Mouse (Mus musculus) monocyte, adult 2 months (primary cell): ENCODE data around the gene Il17d.

ENCODE experiments used
- DNase-seq, 2 experiments: peaks; one replicate each; pipeline ENCODE4 v3.0.0; 2022; ENCODE audit warnings: low spot score in 2 of 2, low read depth in 1 of 2

The Il17d gene

DNA sequence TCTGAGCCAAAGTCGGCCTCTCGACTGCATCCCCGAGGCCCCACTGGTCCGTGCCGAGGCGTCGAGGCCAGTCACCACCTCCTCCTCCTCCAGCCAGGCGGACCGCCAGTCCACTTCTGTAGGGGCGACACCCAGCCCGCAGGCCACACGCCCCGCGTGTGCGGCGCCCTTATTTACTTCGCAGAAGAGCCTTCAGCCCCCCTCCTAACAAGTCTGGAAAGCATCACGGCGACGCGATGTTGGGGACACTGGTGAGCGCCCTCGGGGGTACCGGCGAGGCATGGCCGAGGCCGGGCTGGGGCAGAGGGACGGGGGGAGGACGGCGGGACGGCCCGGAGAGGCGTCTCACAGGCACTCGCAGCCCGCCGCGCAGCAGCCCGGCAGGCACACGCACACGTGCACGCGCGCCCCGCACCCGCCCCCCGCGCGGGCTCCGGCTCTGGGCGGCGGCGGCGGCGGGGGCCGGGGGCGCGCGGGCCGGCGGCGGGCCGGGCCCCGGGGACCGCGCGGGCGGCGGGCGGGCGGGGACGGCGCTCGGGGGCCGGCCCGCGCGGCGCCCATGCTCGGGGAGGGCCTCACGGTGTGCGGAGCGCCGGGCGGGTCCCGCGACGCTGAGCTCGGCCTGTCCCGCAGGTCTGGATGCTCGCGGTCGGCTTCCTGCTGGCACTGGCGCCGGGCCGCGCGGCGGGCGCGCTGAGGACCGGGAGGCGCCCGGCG, at the start of gene Il17d:
TSS of gene Il17d (plus strand) at position 107 of the 717 bp plus-strand sequence.
- no peak for DNase-seq

DNA sequence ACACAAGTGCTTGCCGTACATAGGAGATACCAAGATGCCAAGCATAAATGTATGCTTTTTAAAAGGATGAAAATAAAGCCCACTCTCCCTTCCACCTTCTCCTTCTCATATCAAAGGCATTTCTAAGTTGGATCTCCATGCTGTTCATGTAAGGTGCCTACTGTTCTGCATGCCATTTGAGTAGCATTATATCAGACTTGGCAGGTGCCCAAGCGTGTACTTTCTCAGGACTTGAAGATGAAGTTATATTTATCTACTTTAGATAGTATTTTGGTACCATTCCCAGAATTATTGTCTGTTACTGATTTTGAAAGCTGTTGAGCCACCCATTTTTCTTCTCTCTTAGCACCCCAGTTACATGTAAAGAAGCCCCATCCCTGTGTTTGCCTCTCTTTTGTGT, 49.5 kb upstream of the Il17d start:
- DNase-seq = no peak

GRCm38 (mm10) chr14:57482262-57482661, 42.3 kb upstream of the Il17d start:
- DNase-seq = no peak

- no peak for DNase-seq
These were observed 40.4 kb upstream of the Il17d start for GRCm38 (mm10) chr14:57484183-57484582.

DNA sequence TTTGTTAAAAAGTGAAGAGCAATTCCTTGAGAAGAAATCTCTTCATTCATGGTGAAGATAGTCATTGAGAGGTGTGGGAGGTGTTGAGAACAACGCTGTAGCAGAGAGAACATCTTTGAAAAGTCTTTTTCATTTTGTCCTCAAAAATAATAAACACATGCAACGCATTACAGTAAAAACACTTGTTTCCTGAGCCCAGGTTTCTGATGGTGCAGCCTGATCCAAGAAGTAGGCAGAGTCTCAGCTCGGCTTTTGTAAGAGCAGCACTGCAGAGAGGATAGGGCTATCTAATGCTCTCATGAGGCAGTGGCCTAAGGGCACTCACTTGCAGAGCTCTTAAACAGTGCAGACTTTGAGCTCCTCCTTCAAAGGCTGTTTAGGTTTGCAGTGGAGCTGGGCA, 34.9 kb upstream of the Il17d start:
- no peak for DNase-seq

- DNase-seq = no peak
These were observed 30.7 kb upstream of the Il17d start for GRCm38 (mm10) chr14:57493840-57494239.

DNA sequence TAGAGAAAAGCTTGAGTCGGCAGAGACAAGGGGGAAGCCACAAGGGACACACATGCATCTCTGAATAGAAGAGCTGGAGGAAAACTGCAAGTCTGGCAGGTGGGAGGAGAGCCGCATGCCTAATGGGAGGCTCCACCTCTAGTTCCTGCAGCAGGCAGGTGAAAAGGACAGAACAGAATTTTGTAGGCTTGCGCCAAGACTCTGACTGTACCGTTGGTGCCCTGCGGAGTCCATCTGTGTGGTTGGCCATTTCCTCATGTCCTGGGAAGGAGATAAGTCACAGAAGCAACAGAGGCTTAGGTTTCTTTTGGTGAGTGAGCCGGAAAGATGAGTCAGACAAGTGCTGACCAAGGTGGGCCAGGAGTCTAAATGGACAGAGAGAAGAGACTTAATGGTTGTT, 20.8 kb upstream of the Il17d start:
- DNase-seq = no peak

DNA sequence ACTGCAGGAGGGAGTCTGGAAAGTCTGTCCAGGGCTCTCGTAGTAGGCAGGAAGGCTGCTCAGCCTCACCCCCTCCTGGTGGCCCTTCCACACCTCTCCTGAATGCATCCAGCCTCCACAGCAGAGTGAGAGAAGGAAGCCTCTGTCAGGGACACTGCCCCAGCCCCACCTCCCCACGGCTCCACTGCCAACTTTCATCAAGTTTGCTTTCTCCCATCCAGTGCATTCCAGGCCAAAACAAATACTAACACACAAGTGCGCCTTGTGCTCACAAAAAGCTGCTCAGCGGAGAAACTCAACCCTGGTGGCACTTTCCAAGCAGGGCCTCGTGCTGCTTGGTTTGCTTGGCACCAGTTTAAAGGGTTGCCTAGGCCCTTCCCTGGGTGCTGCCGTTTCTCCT, 15.0 kb upstream of the Il17d start:
- DNase-seq = no peak

DNA sequence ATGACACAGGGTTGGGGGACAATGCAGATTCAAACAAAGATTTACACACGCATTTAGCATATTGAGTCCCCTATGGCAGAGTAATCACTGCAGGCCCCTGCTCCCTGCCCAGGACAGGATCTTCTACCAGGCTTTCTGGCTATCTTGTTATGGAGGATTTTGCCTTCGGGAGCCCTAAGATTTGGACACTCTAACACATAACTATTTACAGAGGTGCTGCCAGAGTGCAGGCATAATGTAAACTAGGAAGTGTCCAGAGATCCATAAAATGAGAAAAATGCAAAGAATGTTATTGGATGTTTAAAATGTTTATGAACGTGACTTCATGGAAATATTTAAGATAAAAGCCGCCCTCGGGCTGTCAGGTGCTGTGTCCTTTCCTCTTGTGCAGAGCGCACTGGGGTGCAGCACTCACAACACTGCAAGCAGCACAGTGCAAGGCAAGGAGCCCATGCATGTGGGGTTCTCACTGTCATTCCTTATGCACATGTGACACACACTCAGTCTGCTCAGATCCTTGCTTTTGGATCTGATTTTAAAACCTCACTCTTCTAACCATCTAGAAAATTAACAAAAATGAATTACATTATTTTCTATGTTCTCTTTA, 9.3 kb upstream of the Il17d start:
- no peak for DNase-seq

GRCm38 (mm10) chr14:57517001-57517400, 7.6 kb upstream of the Il17d start:
- DNase-seq = no peak

- no peak for DNase-seq
These were observed 815 bp upstream of the Il17d start for GRCm38 (mm10) chr14:57523762-57524161.

DNA sequence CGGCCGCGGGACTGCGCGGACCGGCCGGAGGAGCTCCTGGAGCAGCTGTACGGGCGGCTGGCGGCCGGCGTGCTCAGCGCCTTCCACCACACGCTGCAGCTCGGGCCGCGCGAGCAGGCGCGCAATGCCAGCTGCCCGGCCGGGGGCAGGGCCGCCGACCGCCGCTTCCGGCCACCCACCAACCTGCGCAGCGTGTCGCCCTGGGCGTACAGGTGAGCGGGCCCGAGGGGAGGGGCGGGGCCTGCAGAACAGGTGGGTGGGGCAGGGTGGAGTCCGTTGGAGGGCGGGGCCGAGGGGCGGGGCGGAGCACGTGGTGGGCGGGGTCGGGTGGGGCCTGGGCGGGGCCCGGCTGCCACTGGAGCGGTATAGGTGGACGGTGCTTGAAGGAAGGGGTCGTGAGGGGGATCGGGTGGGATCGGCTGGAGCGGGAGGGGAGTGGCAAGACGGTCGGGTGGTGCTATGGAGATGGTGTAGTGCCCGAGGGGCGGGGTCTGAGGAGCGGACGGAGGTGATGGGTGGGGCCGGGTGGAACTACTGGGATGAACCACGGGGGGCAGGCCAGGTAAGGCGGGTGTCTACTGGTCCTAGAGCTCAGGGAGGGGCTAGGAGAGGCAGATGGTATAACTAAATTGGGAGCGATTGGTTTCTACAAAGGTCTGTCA, 942 bp downstream of the Il17d start:
- no peak for DNase-seq

DNA sequence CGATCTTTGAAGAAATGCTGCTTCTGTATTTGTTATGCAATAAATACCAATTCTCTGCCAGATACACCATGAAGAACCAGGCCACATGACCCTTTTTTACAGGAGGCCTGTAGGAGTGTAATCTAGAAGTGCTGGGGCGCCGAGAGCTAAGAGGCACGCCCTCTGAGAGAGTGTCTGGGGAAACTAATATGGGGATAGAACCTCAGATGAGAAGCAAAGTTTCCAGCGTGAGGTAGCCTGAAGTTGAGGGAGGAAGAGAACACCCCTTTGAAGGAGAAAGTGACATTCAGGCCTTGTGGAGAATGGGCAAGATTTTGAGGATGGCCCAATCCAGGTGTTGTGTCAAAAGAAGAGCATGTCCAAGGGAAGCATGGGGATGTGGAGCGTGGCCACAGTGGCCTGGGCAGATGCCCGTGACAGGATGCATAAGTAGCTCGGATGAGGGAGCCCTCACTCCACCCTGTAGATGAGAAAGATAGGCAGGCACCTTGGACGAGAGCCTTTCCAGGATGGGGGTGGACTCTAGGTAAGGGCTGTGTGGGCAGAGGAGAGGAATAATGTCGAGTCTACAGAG, 1.6 kb downstream of the Il17d start:
- DNase-seq = no peak

- DNase-seq = no peak
These were observed 2.5 kb downstream of the Il17d start for GRCm38 (mm10) chr14:57527122-57527521.

DNA sequence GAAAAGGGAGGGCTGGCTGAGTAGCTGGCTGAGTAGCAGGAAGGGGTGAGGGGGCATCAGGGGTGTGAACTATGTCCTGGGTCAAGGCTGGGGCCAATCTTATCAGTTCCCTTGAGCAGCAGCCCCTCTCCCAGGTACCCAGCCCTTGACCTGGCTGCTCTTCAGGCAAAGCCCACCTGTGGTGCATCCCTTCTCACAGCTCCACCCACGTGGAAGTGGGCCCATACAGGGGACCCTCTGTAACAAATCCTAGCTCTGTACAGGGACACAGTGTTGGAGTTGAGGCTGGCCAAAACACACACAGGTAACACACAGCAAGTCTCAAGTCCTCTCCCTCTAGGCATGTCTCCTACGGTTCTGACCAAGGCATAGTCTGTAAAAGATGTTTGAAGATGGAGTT, 3.0 kb downstream of the Il17d start:
- no peak for DNase-seq

DNA sequence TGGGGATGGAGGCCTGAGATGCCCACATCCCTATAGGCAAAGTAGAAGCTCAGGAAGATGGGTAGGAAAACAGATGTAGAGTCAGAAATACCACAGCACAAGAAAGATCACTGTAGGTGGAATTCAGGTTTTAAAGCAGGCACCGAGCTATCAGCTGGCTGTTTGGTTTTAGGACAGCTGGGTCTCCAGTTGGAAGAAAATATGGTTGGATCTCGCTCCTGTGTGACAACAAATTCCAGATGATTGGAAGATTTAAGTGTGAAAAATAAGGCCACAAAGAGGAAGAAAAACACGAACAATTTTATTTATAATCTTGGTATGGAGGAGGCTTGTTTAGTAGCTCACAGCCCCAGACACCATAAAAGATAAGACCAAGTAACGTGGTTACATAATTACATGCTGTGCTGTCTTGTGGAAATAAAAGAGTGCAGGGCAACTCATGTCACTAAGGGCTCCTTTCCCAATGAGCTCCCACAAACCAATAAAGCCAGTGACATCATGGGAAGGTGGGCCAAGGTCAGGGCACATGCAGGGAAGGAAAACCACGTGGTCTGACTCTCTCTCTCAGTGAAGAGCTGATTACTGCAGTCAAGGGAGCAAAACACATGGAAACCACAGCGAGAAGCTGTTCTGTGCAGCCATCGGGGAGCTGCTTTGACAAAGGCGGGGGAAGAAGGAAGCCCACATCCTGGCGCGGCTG, 4.7 kb downstream of the Il17d start:
- no peak for DNase-seq

DNA sequence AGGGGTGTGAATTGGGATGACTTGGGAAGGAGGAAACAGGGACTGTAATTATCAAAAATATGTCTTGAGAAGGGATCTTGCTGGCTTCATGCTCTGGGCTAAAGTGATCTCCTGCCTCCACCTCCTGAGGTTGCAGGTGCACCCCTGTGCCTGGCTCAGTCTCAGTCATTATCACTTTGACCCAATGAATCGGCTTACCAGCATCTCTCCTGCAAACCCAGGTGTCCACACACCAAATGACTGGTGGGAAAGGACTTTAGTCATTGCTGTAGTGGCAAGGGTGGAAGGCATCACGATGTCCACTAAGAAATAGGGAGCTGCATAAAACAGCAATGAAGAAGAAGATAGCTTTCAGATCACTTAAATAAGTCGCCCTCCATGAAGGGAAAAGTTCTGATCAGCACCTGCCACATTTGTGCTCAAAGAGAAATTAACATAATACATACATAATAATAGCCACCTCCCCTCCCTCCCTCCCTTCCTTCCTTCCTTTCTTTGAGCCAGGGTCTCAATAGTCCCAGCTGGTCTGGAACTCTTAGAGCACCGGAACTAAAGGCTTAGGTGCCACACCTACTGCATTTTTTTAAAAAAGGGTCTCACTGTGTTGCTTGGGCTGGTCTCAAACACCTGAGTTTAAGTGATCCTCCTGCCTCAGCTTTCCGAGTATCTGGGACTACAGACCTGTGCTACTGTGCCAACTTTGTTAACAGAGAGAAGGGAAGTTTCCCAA, 5.4 kb downstream of the Il17d start:
- no peak for DNase-seq

GRCm38 (mm10) chr14:57532577-57532976, 8.0 kb downstream of the Il17d start:
- no peak for DNase-seq

DNA sequence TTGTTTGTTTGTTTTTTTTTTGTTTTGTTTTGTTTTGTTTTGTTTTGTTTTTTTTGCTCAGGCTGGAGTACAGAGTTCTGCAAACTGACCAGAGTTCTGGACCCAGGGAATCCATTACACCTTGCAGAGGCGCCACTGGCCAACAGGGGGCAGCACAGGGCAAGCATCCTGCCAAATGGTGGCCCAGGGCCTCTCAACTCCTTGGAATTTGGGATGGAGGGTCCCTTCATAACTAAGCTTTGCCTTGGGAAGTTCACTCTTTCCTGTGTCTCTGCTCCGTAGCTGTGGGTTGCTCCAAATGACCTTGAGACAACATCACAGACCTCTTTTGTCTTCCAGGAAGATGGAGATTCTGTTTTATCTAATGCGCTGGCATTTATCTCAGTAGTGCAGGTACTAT, 8.6 kb downstream of the Il17d start:
- DNase-seq = peak in 1 of 2 experiments; percentile 29

DNA sequence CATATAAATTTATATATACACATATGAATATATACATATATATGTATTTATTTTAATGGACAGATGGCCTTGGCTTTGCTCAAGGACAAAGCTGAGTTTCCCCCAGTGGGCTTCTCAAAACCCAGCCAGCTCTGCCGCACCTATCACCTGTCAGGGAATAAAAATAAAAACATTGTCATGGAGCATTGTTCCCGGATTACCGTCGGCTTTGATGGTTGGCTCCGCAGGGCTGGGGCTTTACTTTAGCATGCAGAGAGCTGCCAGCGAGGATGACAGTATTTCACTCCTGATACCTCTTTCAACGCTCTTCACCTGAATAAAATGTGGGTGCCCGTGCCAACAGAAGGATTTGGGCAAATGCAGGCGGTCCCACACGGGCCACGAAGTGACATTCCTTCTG, 9.3 kb downstream of the Il17d start:
- DNase-seq = no peak

- no peak for DNase-seq
These were observed 9.8 kb downstream of the Il17d start for GRCm38 (mm10) chr14:57534346-57534745.
